Mouse (Mus musculus) layer of hippocampus, postnatal 10 days (tissue): Measurements from ENCODE around the gene Rora. TPM values are rescaled to one million over a fixed set of nuclear protein-coding genes. Genes with fewer than 3 reads are reported as not detected.

Experiments
- DNase-seq, 2 experiments: peaks; one replicate each; pipeline ENCODE4 v3.0.0; 2021; ENCODE audit warnings: low spot score in 2 of 2
- total RNA-seq, 2 experiments: library from RNA; stranded (reverse); gene quantifications; 2 replicates each; pipeline ENCODE4 v1.2.3; 2021

The Rora gene
- total RNA-seq, 2 experiments from 2014 or later: 22.9 to 23.2 TPM

GRCm38 (mm10) chr9:68809536-68809935, 155.9 kb downstream of the Rora start:
- no peak for DNase-seq

- DNase-seq: no peak
These were observed 161.1 kb downstream of the Rora start for GRCm38 (mm10) chr9:68814723-68815122.

GRCm38 (mm10) chr9:68815877-68816276, 162.3 kb downstream of the Rora start:
- no peak for DNase-seq

GRCm38 (mm10) chr9:68820036-68820435, 166.4 kb downstream of the Rora start:
- no peak for DNase-seq

GRCm38 (mm10) chr9:68820478-68820877, 166.9 kb downstream of the Rora start:
- peak in 1 of 2 experiments; percentile 42 for DNase-seq

GRCm38 (mm10) chr9:68821388-68821787, 167.8 kb downstream of the Rora start:
- DNase-seq: no peak

GRCm38 (mm10) chr9:68823292-68823691, 169.7 kb downstream of the Rora start:
- no peak for DNase-seq

- no peak for DNase-seq
These were observed 171.5 kb downstream of the Rora start for GRCm38 (mm10) chr9:68825107-68825506.

- no peak for DNase-seq
These were observed 172.3 kb downstream of the Rora start for GRCm38 (mm10) chr9:68825841-68826240.

GRCm38 (mm10) chr9:68827441-68827840, 173.9 kb downstream of the Rora start:
- no peak for DNase-seq

- peak in 1 of 2 experiments; percentile 52 for DNase-seq
These were observed 176.3 kb downstream of the Rora start for GRCm38 (mm10) chr9:68829903-68830302.

GRCm38 (mm10) chr9:68833323-68833722, 179.7 kb downstream of the Rora start:
- DNase-seq: no peak

GRCm38 (mm10) chr9:68835037-68835649, 181.6 kb downstream of the Rora start:
- DNase-seq: no peak

GRCm38 (mm10) chr9:68842134-68842892, 188.7 kb downstream of the Rora start:
- no peak for DNase-seq

- no peak for DNase-seq
These were observed 192.0 kb downstream of the Rora start for GRCm38 (mm10) chr9:68845556-68845955.

- DNase-seq: no peak
These were observed 196.7 kb downstream of the Rora start for GRCm38 (mm10) chr9:68850321-68850720.

GRCm38 (mm10) chr9:68852201-68852600, 198.6 kb downstream of the Rora start:
- no peak for DNase-seq

GRCm38 (mm10) chr9:68852934-68853333, 199.3 kb downstream of the Rora start:
- no peak for DNase-seq

- DNase-seq: no peak
These were observed 205.9 kb downstream of the Rora start for GRCm38 (mm10) chr9:68859500-68859899.

GRCm38 (mm10) chr9:68866317-68866716, 212.7 kb downstream of the Rora start:
- DNase-seq: no peak

- no peak for DNase-seq
These were observed 220.3 kb downstream of the Rora start for GRCm38 (mm10) chr9:68873838-68874237.

GRCm38 (mm10) chr9:68874544-68874943, 221.0 kb downstream of the Rora start:
- DNase-seq: no peak

GRCm38 (mm10) chr9:68875791-68876190, 222.2 kb downstream of the Rora start:
- no peak for DNase-seq
